Mouse (Mus musculus): Measurements from ENCODE around the gene Rpl9-ps1. TPM values are rescaled to one million over a fixed set of nuclear protein-coding genes. Genes with fewer than 3 reads are reported as not detected.

The Rpl9-ps1 gene
- polyA plus RNA-seq, 1 experiment, result not detected

- no peak overlapping the region for H3K4me3 ChIP-seq (ENCODE audit: insufficient read depth, low read depth, low read length)
- TF ChIP-seq POLR2A (IDR thresholded peaks at IDR 0.05; ENCODE audit: low read depth, low read length) (no peak), CTCF (conservative IDR thresholded peaks at IDR 0.05; ENCODE audit: insufficient read depth, insufficient read length, low read depth, low read length) (no peak)
- H3K27me3 ChIP-seq (replicated peaks; ENCODE audit: control insufficient read depth, insufficient read depth, low read length), result no peaks in the 10 kb centered on the region
- no peak overlapping the region for H3K27ac ChIP-seq (ENCODE audit: insufficient read depth, low read depth, low read length)
- WGBS, result 38% methylated on average over 1 of the region's 1 CpGs
- H3K36me3 ChIP-seq (ENCODE audit: control insufficient read depth, insufficient read depth, low read length), result no peaks in the 10 kb centered on the region
- H3K4me1 ChIP-seq (ENCODE audit: control insufficient read depth, insufficient read depth, low read length), result no peaks in the 10 kb centered on the region
- no peak for DNase-seq
Observed at GRCm38 (mm10) chr11:83606396-83606795, 39.0 kb downstream of the Rpl9-ps1 start.

GRCm38 (mm10) chr11:83605535-83605934 is 39.9 kb downstream of the Rpl9-ps1 start:
- no peaks in the 10 kb centered on the region for H3K36me3 ChIP-seq (ENCODE audit: control insufficient read depth, insufficient read depth, low read length)
- H3K4me1 ChIP-seq (ENCODE audit: control insufficient read depth, insufficient read depth, low read length), result no peaks in the 10 kb centered on the region
- no peak for DNase-seq
- H3K27ac ChIP-seq (ENCODE audit: insufficient read depth, low read depth, low read length), result no peak overlapping the region
- H3K27me3 ChIP-seq (replicated peaks; ENCODE audit: control insufficient read depth, insufficient read depth, low read length), result no peaks in the 10 kb centered on the region
- WGBS, result 93% methylated on average over 3 of the region's 3 CpGs
- H3K4me3 ChIP-seq (ENCODE audit: insufficient read depth, low read depth, low read length), result no peak overlapping the region
- TF ChIP-seq CTCF (conservative IDR thresholded peaks at IDR 0.05; ENCODE audit: insufficient read depth, insufficient read length, low read depth, low read length) (no peak), POLR2A (IDR thresholded peaks at IDR 0.05; ENCODE audit: low read depth, low read length) (no peak)

- H3K4me1 ChIP-seq (ENCODE audit: control insufficient read depth, insufficient read depth, low read length), result no peaks in the 10 kb centered on the region
- H3K27ac ChIP-seq (ENCODE audit: insufficient read depth, low read depth, low read length), result no peak overlapping the region
- H3K27me3 ChIP-seq (replicated peaks; ENCODE audit: control insufficient read depth, insufficient read depth, low read length), result no peaks in the 10 kb centered on the region
- TF ChIP-seq CTCF (conservative IDR thresholded peaks at IDR 0.05; ENCODE audit: insufficient read depth, insufficient read length, low read depth, low read length) (no peak), POLR2A (IDR thresholded peaks at IDR 0.05; ENCODE audit: low read depth, low read length) (no peak)
- H3K4me3 ChIP-seq (ENCODE audit: insufficient read depth, low read depth, low read length), result no peak overlapping the region
- no peak for DNase-seq
- 93% methylated on average over 4 of the region's 4 CpGs for WGBS
- no peaks in the 10 kb centered on the region for H3K36me3 ChIP-seq (ENCODE audit: control insufficient read depth, insufficient read depth, low read length)
Observed at GRCm38 (mm10) chr11:83604698-83605097, 40.7 kb downstream of the Rpl9-ps1 start.

- Histone ChIP-seq H3K4me3 (ENCODE audit: insufficient read depth, low read depth, low read length) (no peak overlapping the region), H3K4me1 (ENCODE audit: control insufficient read depth, insufficient read depth, low read length) (no peaks in the 10 kb centered on the region), H3K27ac (ENCODE audit: insufficient read depth, low read depth, low read length) (no peak overlapping the region), H3K27me3 (replicated peaks; ENCODE audit: control insufficient read depth, insufficient read depth, low read length) (no peaks in the 10 kb centered on the region), H3K36me3 (ENCODE audit: control insufficient read depth, insufficient read depth, low read length) (no peaks in the 10 kb centered on the region)
- no peak for DNase-seq
- 92% methylated on average over 3 of the region's 3 CpGs for WGBS
- TF ChIP-seq POLR2A (IDR thresholded peaks at IDR 0.05; ENCODE audit: low read depth, low read length) (no peak), CTCF (conservative IDR thresholded peaks at IDR 0.05; ENCODE audit: insufficient read depth, insufficient read length, low read depth, low read length) (no peak)
Observed at GRCm38 (mm10) chr11:83603399-83603798, 42.0 kb downstream of the Rpl9-ps1 start.

GRCm38 (mm10) chr11:83600576-83600975 is 44.8 kb downstream of the Rpl9-ps1 start:
- DNase-seq, result no peak
- TF ChIP-seq POLR2A (IDR thresholded peaks at IDR 0.05; ENCODE audit: low read depth, low read length) (no peak), CTCF (conservative IDR thresholded peaks at IDR 0.05; ENCODE audit: insufficient read depth, insufficient read length, low read depth, low read length) (no peak)
- Histone ChIP-seq H3K36me3 (ENCODE audit: control insufficient read depth, insufficient read depth, low read length) (no peaks in the 10 kb centered on the region), H3K27ac (ENCODE audit: insufficient read depth, low read depth, low read length) (no peak overlapping the region), H3K4me1 (ENCODE audit: control insufficient read depth, insufficient read depth, low read length) (no peaks in the 10 kb centered on the region), H3K27me3 (replicated peaks; ENCODE audit: control insufficient read depth, insufficient read depth, low read length) (no peaks in the 10 kb centered on the region), H3K4me3 (ENCODE audit: insufficient read depth, low read depth, low read length) (no peak overlapping the region)
- 76% methylated on average over 2 of the region's 2 CpGs for WGBS

- Histone ChIP-seq H3K36me3 (ENCODE audit: control insufficient read depth, insufficient read depth, low read length) (no peaks in the 10 kb centered on the region), H3K4me3 (ENCODE audit: insufficient read depth, low read depth, low read length) (no peak overlapping the region), H3K27me3 (replicated peaks; ENCODE audit: control insufficient read depth, insufficient read depth, low read length) (no peaks in the 10 kb centered on the region), H3K4me1 (ENCODE audit: control insufficient read depth, insufficient read depth, low read length) (no peaks in the 10 kb centered on the region), H3K27ac (ENCODE audit: insufficient read depth, low read depth, low read length) (no peak overlapping the region)
- DNase-seq, result no peak
- TF ChIP-seq CTCF (conservative IDR thresholded peaks at IDR 0.05; ENCODE audit: insufficient read depth, insufficient read length, low read depth, low read length), result no peak
- TF ChIP-seq POLR2A (IDR thresholded peaks at IDR 0.05; ENCODE audit: low read depth, low read length), result no peak
- WGBS, result 82% methylated on average over 3 of the region's 3 CpGs
Observed at GRCm38 (mm10) chr11:83598991-83599390, 46.4 kb downstream of the Rpl9-ps1 start.

GRCm38 (mm10) chr11:83598207-83598837 is 47.1 kb downstream of the Rpl9-ps1 start:
- Histone ChIP-seq H3K27ac (ENCODE audit: insufficient read depth, low read depth, low read length) (0 out of 2 replicates have a peak overlapping the region, but pooled peaks have one; percentile 45), H3K27me3 (replicated peaks; ENCODE audit: control insufficient read depth, insufficient read depth, low read length) (no peaks in the 10 kb centered on the region), H3K4me1 (ENCODE audit: control insufficient read depth, insufficient read depth, low read length) (no peaks in the 10 kb centered on the region), H3K4me3 (ENCODE audit: insufficient read depth, low read depth, low read length) (no peak overlapping the region), H3K36me3 (ENCODE audit: control insufficient read depth, insufficient read depth, low read length) (no peaks in the 10 kb centered on the region)
- TF ChIP-seq POLR2A (IDR thresholded peaks at IDR 0.05; ENCODE audit: low read depth, low read length) (no peak), CTCF (conservative IDR thresholded peaks at IDR 0.05; ENCODE audit: insufficient read depth, insufficient read length, low read depth, low read length) (no peak)
- WGBS, result 54% methylated on average over 3 of the region's 3 CpGs
- peak; percentile 26 for DNase-seq

All from kidney, adult 2 months (tissue).